Mouse (Mus musculus): ENCODE data around the gene D630003M21Rik.

- no peak for TF ChIP-seq CTCF (IDR thresholded peaks at IDR 0.05; ENCODE audit: borderline replicate concordance, insufficient read depth, low read depth, low read length)
- TF ChIP-seq POLR2A (IDR thresholded peaks at IDR 0.05; ENCODE audit: borderline replicate concordance, insufficient read depth, low read length) = no peak
Observed at GRCm38 (mm10) chr2:158270017-158270416, 41.0 kb upstream of the D630003M21Rik start.
